Mouse (Mus musculus) liver, postnatal 0 days (tissue): ENCODE measurements at regions not wholly inside any gene's neighbourhood (a gene's known extent, or its start where the extent isn't known, plus 50 kb on each side); places are given as distances from the start of the nearest gene placed in this dataset.

Source experiments
- CTCF ChIP-seq: sonication (generic); IDR thresholded peaks from 2 replicates; pipeline ENCODE4 v1.5.1; 2016; ENCODE audit warnings: antibody characterized with exemption, low read depth
- EP300 ChIP-seq: IDR thresholded peaks from 2 replicates; pipeline ENCODE4 v1.6.1; 2016; ENCODE audit warnings: antibody characterized with exemption, low read depth, mild to moderate bottlenecking

DNA sequence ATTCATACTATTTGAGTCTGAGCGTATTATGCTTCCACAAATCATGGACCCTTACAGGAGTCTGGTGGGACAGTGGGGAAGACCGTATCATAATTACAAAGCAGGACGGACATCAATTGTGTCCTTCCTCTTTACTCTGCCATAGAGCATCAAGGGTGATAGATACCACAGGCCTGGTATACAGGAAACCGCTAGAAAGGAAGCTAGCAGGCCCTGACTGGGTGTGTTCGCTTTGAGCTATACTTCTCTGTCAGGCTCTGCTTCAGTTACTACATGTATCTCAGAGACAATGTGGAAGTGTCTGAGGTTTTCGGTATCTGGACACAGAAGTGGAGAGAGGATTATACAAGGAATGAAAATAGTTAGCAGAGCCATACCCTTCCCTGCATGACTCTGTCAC lies 59.0 kb upstream of the Prok2 start:
- TF ChIP-seq CTCF (no peak), EP300 (no peak)
